Comparison of ENCODE assay signal across 16 mouse cellular contexts in genomic region chrX:60414563-60415111, GRCm38 (mm10).
"Had no signal": no experiment of that assay in that cellular context is flagged by ENCODE, and none has a peak within 500 bp of the region (broad histone marks: within the 10 kb centered on the region; RNA-seq: fewer than 3 reads in every experiment).

No protein-coding gene starts in this region.

- H3K9me3 ChIP-seq: liver, embryonic 15.5 days; lung, embryonic 15.5 days; midbrain, embryonic 15.5 days; neural tube, embryonic 12.5 days had no signal

- H3K27me3 ChIP-seq: liver, embryonic 15.5 days; lung, embryonic 15.5 days; megakaryocyte, embryonic 14.5 days; midbrain, embryonic 15.5 days; neural tube, embryonic 12.5 days had no signal

- H3K4me2 ChIP-seq: liver, embryonic 15.5 days; lung, embryonic 15.5 days; midbrain, embryonic 11.5 days; midbrain, embryonic 15.5 days; neural tube, embryonic 12.5 days had no signal

- DNase-seq: liver, postnatal 0 days; lung, adult 2 months; lung, postnatal 14 days; lung, postnatal 36 days; right cerebral cortex, postnatal 14 days; thymus, adult 18-20 months; thymus, postnatal 14 days; thymus, postnatal 36 days had no signal

- H3K27ac ChIP-seq: liver, embryonic 15.5 days; lung, embryonic 15.5 days; macrophage; midbrain, embryonic 15.5 days; neural tube, embryonic 12.5 days had no signal

- H3K4me1 ChIP-seq: liver, embryonic 15.5 days; lung, embryonic 15.5 days; megakaryocyte, embryonic 14.5 days; midbrain, embryonic 15.5 days; neural tube, embryonic 12.5 days had no signal

- H3K4me3 ChIP-seq: liver, embryonic 15.5 days; lung, embryonic 15.5 days; megakaryocyte, embryonic 14.5 days; midbrain, embryonic 15.5 days; neural tube, embryonic 12.5 days had no signal

- H3K9ac ChIP-seq: liver, embryonic 15.5 days; liver, postnatal 0 days; lung, embryonic 15.5 days; midbrain, embryonic 15.5 days; neural tube, embryonic 12.5 days had no signal

- ATAC-seq: liver, postnatal 0 days; lung, postnatal 0 days; midbrain, embryonic 15.5 days had no signal

- H3K36me3 ChIP-seq: liver, embryonic 15.5 days; lung, embryonic 15.5 days; midbrain, embryonic 15.5 days; neural tube, embryonic 12.5 days had no signal
